Mouse (Mus musculus) kidney, embryonic 15.5 days (tissue): ENCODE measurements around the gene Rab37. TPM values are rescaled to one million over a fixed set of nuclear protein-coding genes. Genes with fewer than 3 reads are reported as not detected.

Experiments used
- ATAC-seq: fragments of 200-750 bp; cut with Nextera tagmentation; replicated peaks from 2 replicates; pipeline ENCODE4 v1.8.0; 2017; ENCODE audit warnings: moderate TSS enrichment; ENCODE audit not compliant: low FRiP score
- H3K27ac ChIP-seq: fragments of 300-500 bp; sonication (generic); 2 replicates; pipeline ENCODE4 v1.5.1; 2015; ENCODE audit warnings: mild to moderate bottlenecking, inconsistent platforms
- H3K27me3 ChIP-seq: fragments of 300-500 bp; sonication (generic); 2 replicates; pipeline ENCODE4 v1.6.1; 2015; ENCODE audit warnings: inconsistent platforms
- H3K36me3 ChIP-seq: fragments of 300-500 bp; sonication (generic); 2 replicates; pipeline ENCODE4 v1.6.1; 2015; ENCODE audit warnings: inconsistent platforms
- H3K4me1 ChIP-seq: fragments of 300-500 bp; sonication (generic); 2 replicates; pipeline ENCODE4 v1.6.1; 2015; ENCODE audit warnings: inconsistent platforms
- H3K4me2 ChIP-seq: fragments of 300-500 bp; sonication (generic); 2 replicates; pipeline ENCODE4 v1.6.1; 2015; ENCODE audit warnings: moderate library complexity, mild to moderate bottlenecking, inconsistent platforms
- H3K4me3 ChIP-seq: fragments of 300-500 bp; sonication (generic); replicated peaks from 2 replicates; pipeline ENCODE4 v1.5.1; 2015; ENCODE audit warnings: mild to moderate bottlenecking, inconsistent platforms
- H3K9ac ChIP-seq: fragments of 300-500 bp; sonication (generic); 2 replicates; pipeline ENCODE4 v1.6.1; 2015; ENCODE audit warnings: mild to moderate bottlenecking, inconsistent platforms
- H3K9me3 ChIP-seq: fragments of 300-500 bp; sonication (generic); replicated peaks from 2 replicates; pipeline ENCODE4 v1.6.1; 2016; ENCODE audit warnings: inconsistent platforms
- WGBS: fragments of 180-500 bp; shearing (Covaris S2); methylation state at CpG from one replicate; pipeline ENCODE4 v1.1.7; 2015; ENCODE audit warnings: mixed read lengths; 5-methylcytosine and 5-hydroxymethylcytosine counted together
- polyA plus RNA-seq: library from polyadenylated mRNA; unstranded; fragments of >200 nt; fragmentation: Nextera tagmentation; extraction: Ambion mirVana; gene quantifications from 2 replicates; pipeline ENCODE4 v1.2.1, GENCODE M21; 2015

The Rab37 gene
- polyA plus RNA-seq, result 1.7 and 2.1 TPM in 2 replicates

DNA sequence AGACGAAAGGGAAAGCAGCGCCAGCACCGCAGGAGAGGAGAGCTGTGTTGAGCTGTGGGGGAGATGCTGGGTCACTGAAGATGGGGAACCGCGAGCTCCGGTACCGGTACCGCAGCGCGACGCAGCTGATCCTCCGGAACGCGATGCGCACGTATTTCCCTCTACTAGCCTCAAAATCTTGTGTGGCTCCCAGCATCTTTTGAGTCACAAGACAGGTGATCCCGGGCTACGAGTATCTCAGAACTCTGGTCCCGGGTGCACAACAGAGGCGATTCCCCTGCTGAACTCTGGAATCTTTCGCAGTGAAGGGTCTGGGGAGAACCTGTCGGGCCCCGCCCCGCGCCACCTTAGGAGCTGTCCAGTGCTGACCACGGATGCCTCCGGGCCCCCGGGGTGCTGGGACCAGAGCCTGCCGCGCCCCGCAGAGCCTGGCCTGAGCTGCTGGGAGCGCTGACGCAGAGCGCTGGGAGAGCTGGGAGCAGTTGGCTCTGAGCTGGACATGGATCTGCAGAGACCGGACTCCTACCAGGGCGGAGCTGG is at the start of gene Rab37:
Gene Rab37 (plus strand): TSS at position 70 of the 540 bp plus-strand sequence.
- ATAC-seq, result peak; percentile 64
- Histone ChIP-seq H3K9ac (no peak within 1 kb of the TSS), H3K4me1 (peaks cover 10% of the 10 kb centered on the region), H3K27ac (no peak within 1 kb of the TSS), H3K27me3 (peaks cover 38% of the 10 kb centered on the region), H3K4me2 (peak within 1 kb of the TSS; percentile 20), H3K36me3 (no peaks in the 10 kb centered on the region), H3K9me3 (peaks cover 10% of the 10 kb centered on the region; the same call in 1 of the 2 replicates), H3K4me3 (no peak within 1 kb of the TSS)
- 3% methylated on average over 36 of the region's 36 CpGs for WGBS

DNA sequence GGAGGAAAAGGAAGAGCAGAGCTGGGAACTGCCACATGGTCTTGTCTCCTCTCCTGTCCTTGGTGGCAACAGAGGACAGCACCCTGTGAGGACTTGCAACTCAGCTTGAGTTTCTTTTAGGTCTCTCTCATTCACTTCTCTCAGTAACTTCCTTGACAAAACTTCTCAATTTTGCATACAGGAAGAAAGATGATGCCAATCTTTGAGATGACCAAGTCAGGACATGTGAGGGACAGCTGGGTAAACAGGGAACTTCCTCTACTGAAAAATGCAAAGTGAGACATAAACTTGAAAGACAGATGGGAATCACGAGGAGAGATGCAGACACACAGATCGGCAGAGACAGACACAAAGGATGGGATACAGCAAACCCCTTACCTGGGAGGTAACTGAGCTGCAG is 43.0 kb upstream of the Rab37 start, which contains the start of gene Cd300ld3:
Gene Cd300ld3 (minus strand): TSS at position 151 of the 400 bp plus-strand sequence.
- Histone ChIP-seq H3K9me3 (no peaks in the 10 kb centered on the region), H3K27ac (no peak within 1 kb of the TSS), H3K36me3 (no peaks in the 10 kb centered on the region), H3K4me1 (no peaks in the 10 kb centered on the region), H3K9ac (no peak within 1 kb of the TSS), H3K4me3 (no peak within 1 kb of the TSS), H3K4me2 (no peak within 1 kb of the TSS), H3K27me3 (0 out of 2 replicates have a peak, but pooled peaks cover 4% of the 10 kb centered on the region)
- no peak for ATAC-seq
- WGBS, result 69% methylated on average over 2 of the region's 2 CpGs

DNA sequence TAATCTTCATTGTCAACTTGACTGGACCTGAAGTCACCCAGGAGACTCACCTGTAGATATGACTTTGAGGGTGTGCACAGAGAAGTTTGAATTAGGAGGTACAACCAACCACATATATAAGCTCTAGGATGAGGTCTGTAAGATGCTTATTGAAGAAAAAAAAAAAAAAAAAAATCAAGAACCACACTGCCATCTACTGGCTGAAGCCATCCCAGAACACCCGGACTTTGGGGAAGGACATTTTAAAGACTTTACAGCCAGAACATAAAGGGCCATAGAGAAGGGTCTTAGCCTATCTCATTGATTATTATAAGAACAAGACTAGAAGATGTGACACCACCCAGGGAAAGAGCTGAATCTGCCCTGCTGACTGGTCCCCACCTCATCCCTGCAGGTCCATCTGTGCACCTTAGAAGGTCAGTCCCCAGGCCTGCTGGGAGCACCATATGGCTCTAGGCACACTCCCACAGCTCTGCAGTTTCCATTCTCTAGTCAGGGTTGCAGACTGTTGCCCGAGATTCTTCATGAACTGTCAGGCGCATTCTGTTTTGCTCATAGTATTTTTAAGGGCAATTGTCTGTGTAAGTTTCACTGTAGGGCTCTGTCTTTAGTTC is 41.8 kb upstream of the Rab37 start:
- Histone ChIP-seq H3K9ac (no peak overlapping the region), H3K27ac (no peak overlapping the region), H3K27me3 (0 out of 2 replicates have a peak, but pooled peaks cover 4% of the 10 kb centered on the region), H3K9me3 (no peaks in the 10 kb centered on the region), H3K4me1 (no peaks in the 10 kb centered on the region), H3K36me3 (no peaks in the 10 kb centered on the region), H3K4me2 (no peak overlapping the region), H3K4me3 (no peak overlapping the region)
- ATAC-seq, result no peak
- WGBS, result 36% methylated on average over 3 of the region's 3 CpGs

- H3K4me2 ChIP-seq, result no peak overlapping the region
- no peak overlapping the region for H3K9ac ChIP-seq
- H3K4me3 ChIP-seq, result no peak overlapping the region
- H3K9me3 ChIP-seq, result no peaks in the 10 kb centered on the region
- no peak for ATAC-seq
- H3K36me3 ChIP-seq, result no peaks in the 10 kb centered on the region
- no peak overlapping the region for H3K27ac ChIP-seq
- 2% methylated on average over 9 of the region's 9 CpGs for WGBS
- H3K27me3 ChIP-seq, result 0 out of 2 replicates have a peak, but pooled peaks cover 4% of the 10 kb centered on the region
- H3K4me1 ChIP-seq, result no peaks in the 10 kb centered on the region
These were observed 39.0 kb upstream of the Rab37 start for GRCm38 (mm10) chr11:115052206-115052605.

- H3K9me3 ChIP-seq, result no peaks in the 10 kb centered on the region
- no peak for ATAC-seq
- 94% methylated on average over 1 of the region's 1 CpGs for WGBS
- no peaks in the 10 kb centered on the region for H3K36me3 ChIP-seq
- H3K9ac ChIP-seq, result no peak overlapping the region
- H3K27me3 ChIP-seq, result 0 out of 2 replicates have a peak, but pooled peaks cover 4% of the 10 kb centered on the region
- no peak overlapping the region for H3K27ac ChIP-seq
- no peaks in the 10 kb centered on the region for H3K4me1 ChIP-seq
- H3K4me2 ChIP-seq, result no peak overlapping the region
- no peak overlapping the region for H3K4me3 ChIP-seq
These were observed 38.2 kb upstream of the Rab37 start for GRCm38 (mm10) chr11:115052991-115053390.

- Histone ChIP-seq H3K4me2 (no peak overlapping the region), H3K9me3 (no peaks in the 10 kb centered on the region), H3K9ac (no peak overlapping the region), H3K27me3 (0 out of 2 replicates have a peak, but pooled peaks cover 7% of the 10 kb centered on the region), H3K27ac (no peak overlapping the region), H3K36me3 (no peaks in the 10 kb centered on the region), H3K4me1 (no peaks in the 10 kb centered on the region), H3K4me3 (no peak overlapping the region)
- ATAC-seq, result no peak
These were observed 36.7 kb upstream of the Rab37 start for GRCm38 (mm10) chr11:115054537-115054936.

DNA sequence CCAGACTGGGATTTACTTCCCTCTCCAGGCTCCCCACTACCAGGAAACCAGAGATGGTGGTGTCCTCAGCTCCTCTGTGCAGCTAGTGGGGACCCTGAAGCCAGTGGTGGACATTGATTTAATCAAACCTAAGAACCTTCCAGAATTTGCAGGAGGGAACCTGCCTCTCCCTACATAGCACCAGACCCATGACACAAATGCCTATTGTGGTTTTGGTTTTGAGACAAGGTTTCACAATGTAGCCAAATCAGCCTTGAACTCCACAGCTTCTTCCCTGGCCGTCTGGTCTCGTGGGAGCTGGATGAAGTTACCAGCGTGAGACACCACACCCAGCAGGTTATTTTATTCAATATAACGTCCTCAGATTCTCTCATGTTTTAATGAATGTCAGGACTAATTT is 32.5 kb upstream of the Rab37 start:
- no peak for ATAC-seq

GRCm38 (mm10) chr11:115059797-115060196 is 31.4 kb upstream of the Rab37 start:
- ATAC-seq, result no peak
- Histone ChIP-seq H3K9me3 (no peaks in the 10 kb centered on the region), H3K27me3 (0 out of 2 replicates have a peak, but pooled peaks cover 5% of the 10 kb centered on the region), H3K4me2 (no peak overlapping the region), H3K9ac (no peak overlapping the region), H3K36me3 (no peaks in the 10 kb centered on the region), H3K4me3 (no peak overlapping the region), H3K27ac (no peak overlapping the region), H3K4me1 (no peaks in the 10 kb centered on the region)
- WGBS, result 73% methylated on average over 2 of the region's 2 CpGs

More for the DNA sequence above, 32.5 kb upstream of the Rab37 start:
- Histone ChIP-seq H3K4me3 (no peak overlapping the region), H3K9ac (no peak overlapping the region), H3K27ac (no peak overlapping the region), H3K9me3 (no peaks in the 10 kb centered on the region), H3K4me1 (no peaks in the 10 kb centered on the region), H3K27me3 (0 out of 2 replicates have a peak, but pooled peaks cover 5% of the 10 kb centered on the region), H3K4me2 (no peak overlapping the region), H3K36me3 (no peaks in the 10 kb centered on the region)
- WGBS, result 69% methylated on average over 4 of the region's 4 CpGs

DNA sequence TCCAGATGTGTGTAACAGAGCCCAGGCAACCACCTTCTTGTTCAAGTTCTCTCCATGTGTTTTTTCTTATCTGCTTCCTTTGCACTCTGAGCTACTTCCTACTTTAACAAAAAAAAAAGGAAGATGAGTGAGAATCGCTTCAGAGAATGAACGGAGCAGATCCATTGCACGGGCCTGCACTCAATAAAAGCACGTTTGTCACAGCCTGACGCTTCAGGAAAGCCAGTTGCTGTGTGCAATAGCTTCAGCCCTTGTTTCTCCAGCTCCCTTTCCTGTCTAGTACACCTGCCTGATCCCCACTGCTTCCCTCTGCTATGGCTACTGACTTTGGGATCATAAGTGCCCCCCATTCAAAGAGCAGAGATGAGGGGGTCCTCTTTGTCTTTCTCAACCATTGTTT is 29.2 kb upstream of the Rab37 start, which contains the start of gene Cd300e:
Gene Cd300e (minus strand): TSS at position 101 of the 400 bp plus-strand sequence.
- WGBS, result 17% methylated on average over 5 of the region's 5 CpGs
- no peak within 1 kb of the TSS for H3K4me2 ChIP-seq
- no peak for ATAC-seq
- H3K36me3 ChIP-seq, result no peaks in the 10 kb centered on the region
- 0 out of 2 replicates have a peak, but pooled peaks cover 5% of the 10 kb centered on the region for H3K27me3 ChIP-seq
- H3K9ac ChIP-seq, result no peak within 1 kb of the TSS
- H3K4me1 ChIP-seq, result no peaks in the 10 kb centered on the region
- no peaks in the 10 kb centered on the region for H3K9me3 ChIP-seq
- no peak within 1 kb of the TSS for H3K27ac ChIP-seq
- H3K4me3 ChIP-seq, result no peak within 1 kb of the TSS

- WGBS, result 65% methylated on average over 6 of the region's 6 CpGs
- H3K9ac ChIP-seq, result no peak overlapping the region
- H3K27me3 ChIP-seq, result no peaks in the 10 kb centered on the region; the same call in 1 of the 2 replicates
- no peak for ATAC-seq
- H3K27ac ChIP-seq, result no peak overlapping the region
- H3K4me3 ChIP-seq, result no peak overlapping the region
- H3K9me3 ChIP-seq, result no peaks in the 10 kb centered on the region
- H3K36me3 ChIP-seq, result no peaks in the 10 kb centered on the region
- no peak overlapping the region for H3K4me2 ChIP-seq
- H3K4me1 ChIP-seq, result peaks cover 9% of the 10 kb centered on the region
These were observed 24.5 kb upstream of the Rab37 start for GRCm38 (mm10) chr11:115066768-115067167.

DNA sequence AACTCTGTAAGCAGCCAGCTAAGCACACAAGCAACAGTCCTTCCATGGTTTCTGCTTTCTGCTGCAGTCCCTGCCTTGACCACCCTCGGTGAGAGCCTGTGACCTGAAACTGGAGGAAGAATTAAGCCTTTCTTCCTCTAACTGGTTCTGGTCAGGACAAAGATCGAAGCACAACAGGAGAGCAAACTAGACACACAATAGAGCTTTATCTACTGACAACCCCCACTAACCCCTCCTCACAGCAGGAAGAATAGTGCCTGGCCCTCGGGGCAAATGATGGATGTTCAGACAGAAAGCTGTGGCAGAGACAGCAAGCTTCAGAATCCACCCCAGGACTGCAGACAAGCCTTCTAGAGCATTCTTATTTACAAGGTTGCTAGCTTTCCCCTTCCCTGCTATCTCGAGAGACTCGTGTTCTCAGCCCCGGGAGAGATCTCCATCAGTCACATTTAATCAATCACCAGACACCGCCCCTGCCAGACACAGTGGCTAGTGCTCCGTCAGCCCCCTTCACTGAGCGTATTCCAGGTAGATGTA is 20.1 kb upstream of the Rab37 start:
- WGBS, result 12% methylated on average over 9 of the region's 9 CpGs
- H3K4me3 ChIP-seq, result peak overlapping the region; percentile 1; the same call in 1 of the 2 replicates
- peaks cover 21% of the 10 kb centered on the region for H3K4me1 ChIP-seq
- ATAC-seq, result no peak
- peak overlapping the region; percentile 87 for H3K27ac ChIP-seq
- H3K4me2 ChIP-seq, result peak overlapping the region; percentile 52
- no peaks in the 10 kb centered on the region for H3K36me3 ChIP-seq
- no peaks in the 10 kb centered on the region for H3K9me3 ChIP-seq
- H3K9ac ChIP-seq, result 0 out of 2 replicates have a peak overlapping the region, but pooled peaks have one; percentile 0
- H3K27me3 ChIP-seq, result no peaks in the 10 kb centered on the region; the same call in 1 of the 2 replicates
